Mouse (Mus musculus) heart, adult 8-10 months (tissue): ENCODE measurements around the gene Gtpbp4. TPM values are rescaled to one million over a fixed set of nuclear protein-coding genes. Genes with fewer than 3 reads are reported as not detected.
A peak's percentile ranks its signal among the peaks of the same experiment; 100 is the strongest.
"Not testable (repeated sequence)": the region's sequence is repeated elsewhere in the genome, so short reads cannot be mapped to it uniquely, and the experiment has no call there.

Experiments
- DNase-seq: peaks from one replicate; pipeline ENCODE4 v3.0.0; 2022; ENCODE audit warnings: low spot score
- microRNA-seq: library from miRNA; unstranded; fragments of <30 nt; microRNA quantifications from one replicate; pipeline ENCODE4 v1.2.0, GENCODE M21; 2022
- total RNA-seq, 4 experiments: library from RNA; stranded (reverse); gene quantifications; 2 replicates each; pipeline ENCODE4 v1.2.4; 2022

Gtpbp4 gene
- total RNA-seq, 4 experiments from 2014 or later, result 38.4 to 40.3 (median 39.8) TPM

GRCm38 (mm10) chr13:8972972-8973371, 22.9 kb downstream of the Gtpbp4 start:
- DNase-seq, result no peak

DNA sequence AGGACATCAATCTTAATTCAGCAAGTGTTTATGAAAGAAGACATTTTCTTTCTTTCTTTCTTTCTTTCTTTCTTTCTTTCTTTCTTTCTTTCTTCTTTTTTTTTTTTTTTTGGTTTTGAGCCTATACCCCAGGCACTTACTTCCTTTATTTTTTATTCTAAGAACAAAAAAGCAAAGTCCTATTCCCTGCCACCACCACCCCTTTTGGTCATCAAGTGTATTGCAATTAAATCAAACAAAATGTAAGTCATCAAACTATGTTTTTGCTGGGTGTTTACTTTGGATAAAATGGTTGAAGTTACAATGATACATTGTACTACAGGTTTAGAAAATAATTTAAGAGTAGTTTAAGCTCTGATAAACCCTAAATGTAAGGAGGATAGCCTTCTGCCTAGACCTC, 23.5 kb downstream of the Gtpbp4 start:
- no peak for DNase-seq

DNA sequence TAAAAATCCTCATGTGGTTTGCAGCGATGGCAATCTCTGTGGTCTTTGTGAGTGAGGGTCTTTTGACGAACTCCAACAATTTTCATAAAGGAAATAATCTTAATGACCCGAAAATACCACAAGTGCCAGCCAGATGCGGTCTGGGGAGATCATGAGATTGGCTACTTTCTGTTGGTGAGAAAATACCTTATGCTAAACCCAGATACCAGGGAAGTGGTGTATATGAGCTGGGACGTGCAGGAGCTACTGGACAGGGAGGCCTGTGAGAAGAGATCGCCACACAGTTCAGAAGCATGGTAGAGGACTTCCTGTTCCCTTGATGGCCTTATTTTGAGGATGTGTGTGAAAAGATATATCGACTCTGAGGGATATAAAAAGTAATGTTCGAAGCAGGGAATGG, 28.1 kb downstream of the Gtpbp4 start:
- DNase-seq, result no peak

DNA sequence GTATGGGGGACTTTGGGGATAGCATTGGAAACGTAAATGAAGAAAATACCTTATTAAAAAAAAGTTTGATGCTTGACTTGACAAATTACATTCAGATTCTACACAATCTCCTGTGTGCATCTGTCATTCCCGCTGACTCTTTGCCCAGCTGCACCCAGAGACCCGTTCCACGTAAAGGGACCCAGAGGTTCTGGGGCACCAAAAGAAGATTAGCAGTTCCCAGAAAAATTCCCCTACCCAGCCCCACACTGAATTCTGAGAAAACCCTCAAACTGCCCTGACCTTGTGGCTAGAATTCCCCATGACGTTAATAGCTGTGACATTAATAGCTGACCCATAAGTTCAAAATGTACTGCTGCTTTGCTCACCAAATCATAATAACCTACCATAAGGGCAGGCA, 30.7 kb downstream of the Gtpbp4 start:
- DNase-seq, result no peak

DNA sequence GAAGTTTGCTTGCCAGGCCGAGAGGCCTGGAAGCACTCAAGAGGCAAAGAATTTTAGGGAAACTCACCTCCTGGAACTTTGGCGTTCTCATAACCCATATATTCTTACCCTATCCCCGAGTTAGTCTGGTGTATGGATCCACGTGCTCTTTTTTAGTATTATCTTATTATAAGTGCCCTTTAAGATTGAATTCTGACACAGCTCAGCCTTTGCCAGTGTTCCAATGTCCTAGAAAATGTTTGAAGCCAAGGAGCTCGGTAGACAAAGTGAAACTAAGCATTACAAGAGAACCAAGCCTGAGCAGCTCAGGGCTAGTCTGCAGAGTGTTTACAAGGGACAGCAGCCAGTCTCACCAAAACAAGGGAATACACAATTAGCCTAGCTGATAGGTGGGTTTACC, 33.6 kb downstream of the Gtpbp4 start:
- DNase-seq, result peak; percentile 3

DNA sequence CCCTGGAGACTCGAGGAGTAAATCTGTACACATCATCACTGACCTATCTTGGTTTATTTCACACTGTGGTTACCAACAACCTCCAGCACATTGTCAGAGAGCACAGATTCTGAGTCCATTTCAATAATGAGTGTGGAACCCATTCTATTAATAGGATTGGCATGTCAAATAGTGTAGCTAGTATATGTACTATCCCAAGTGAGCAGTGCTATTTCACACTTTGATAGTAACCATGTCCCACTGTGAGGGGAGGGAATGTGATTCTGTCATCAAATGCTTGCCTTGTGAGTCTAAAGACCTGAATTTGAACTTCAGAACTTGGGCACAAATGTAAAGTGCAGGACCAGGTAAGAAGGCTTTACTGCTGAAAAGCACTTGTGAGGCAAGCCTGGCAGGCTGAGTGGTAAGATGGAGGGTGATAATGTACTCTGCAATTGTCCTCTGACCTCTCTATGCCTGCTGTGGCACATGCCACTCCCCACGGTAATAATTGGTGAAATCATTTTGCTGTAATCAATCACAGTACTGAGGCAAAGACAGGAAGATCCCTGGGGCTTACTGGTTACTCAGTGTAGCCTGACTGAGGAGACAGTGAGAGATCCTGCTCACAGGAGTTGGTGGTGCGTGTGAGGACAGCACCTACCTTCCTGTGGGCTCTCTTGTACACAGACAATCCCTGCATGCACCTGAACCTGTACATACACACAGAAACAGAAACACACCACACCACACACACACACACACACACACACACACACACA, 34.6 kb downstream of the Gtpbp4 start:
- not testable (repeated sequence) for DNase-seq

- DNase-seq, result not testable (repeated sequence)
These were observed 36.3 kb downstream of the Gtpbp4 start for GRCm38 (mm10) chr13:8959554-8959953.

- DNase-seq, result not testable (repeated sequence)
These were observed 36.8 kb downstream of the Gtpbp4 start for GRCm38 (mm10) chr13:8959058-8959457.

GRCm38 (mm10) chr13:8956873-8957272, 39.0 kb downstream of the Gtpbp4 start:
- DNase-seq, result not testable (repeated sequence)

DNA sequence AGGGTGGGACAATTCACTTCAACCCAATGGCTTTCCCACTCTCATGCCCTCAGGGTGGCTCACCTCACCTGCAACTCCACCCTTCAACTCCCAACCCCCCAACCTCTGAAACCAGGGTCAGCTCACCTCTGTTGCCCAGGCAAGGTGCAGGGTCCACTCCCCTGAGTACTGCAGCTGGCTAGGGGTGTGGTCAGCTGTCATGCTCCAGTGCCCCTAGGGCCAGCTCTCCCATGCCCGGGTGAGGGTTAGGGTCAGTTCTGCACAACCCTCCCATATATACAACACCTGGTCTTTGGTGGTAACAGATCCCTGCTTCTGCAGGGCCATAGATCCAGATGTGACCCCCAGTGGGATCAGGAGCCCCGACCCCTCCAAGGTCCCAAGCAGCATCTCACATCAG, 40.8 kb downstream of the Gtpbp4 start:
- not testable (repeated sequence) for DNase-seq

- DNase-seq, result not testable (repeated sequence)
These were observed 43.3 kb downstream of the Gtpbp4 start, which contains the start of gene Idi2 for GRCm38 (mm10) chr13:8952563-8952962. Gene Idi2, plus strand, starts transcription at chr13:8952863.

DNA sequence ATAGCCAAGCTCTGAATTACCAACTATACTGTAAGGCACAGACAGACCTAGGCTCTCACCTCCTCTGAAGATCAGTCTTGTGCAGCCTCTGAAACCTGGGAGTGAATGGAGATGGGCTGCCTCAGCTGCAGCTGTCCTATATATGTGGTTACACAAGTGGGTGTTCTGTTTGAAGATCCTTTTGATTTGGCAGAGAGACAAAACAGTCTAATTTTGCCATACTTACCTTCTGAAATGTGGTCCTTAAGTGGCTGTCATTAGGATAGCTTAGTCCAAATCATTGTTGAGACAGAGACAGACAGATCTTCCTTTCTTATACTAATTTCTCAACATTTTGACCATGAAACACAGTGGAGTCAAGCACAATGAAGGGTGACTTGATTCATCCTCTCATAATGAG, 47.8 kb downstream of the Gtpbp4 start, which contains the start of gene Gm9745:
Gene Gm9745, minus strand, starts transcription at position 101 of the 400 bp plus-strand sequence.
- not testable (repeated sequence) for DNase-seq

GRCm38 (mm10) chr13:8943828-8944227, 52.1 kb downstream of the Gtpbp4 start:
- DNase-seq, result not testable (repeated sequence)

- not testable (repeated sequence) for DNase-seq
These were observed 54.2 kb downstream of the Gtpbp4 start for GRCm38 (mm10) chr13:8941701-8942100.

DNA sequence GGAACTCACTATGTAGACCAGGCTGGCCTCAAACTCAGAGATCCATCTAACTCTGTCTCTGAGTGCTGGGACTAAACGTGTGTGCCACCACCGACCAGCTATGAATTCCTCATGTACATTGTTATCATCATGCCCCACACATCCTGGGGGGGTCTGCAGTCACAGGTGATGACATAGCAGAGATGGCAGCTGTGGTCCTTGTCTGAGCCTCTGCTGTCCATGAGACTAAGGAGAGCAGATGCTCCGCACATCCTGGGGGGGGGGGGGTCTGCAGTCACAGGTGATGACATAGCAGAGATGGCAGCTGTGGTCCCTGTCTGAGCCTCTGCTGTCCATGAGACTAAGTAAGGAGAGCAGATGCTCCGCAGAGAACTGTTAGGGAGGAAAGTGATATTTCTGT, 54.8 kb downstream of the Gtpbp4 start:
- not testable (repeated sequence) for DNase-seq

DNA sequence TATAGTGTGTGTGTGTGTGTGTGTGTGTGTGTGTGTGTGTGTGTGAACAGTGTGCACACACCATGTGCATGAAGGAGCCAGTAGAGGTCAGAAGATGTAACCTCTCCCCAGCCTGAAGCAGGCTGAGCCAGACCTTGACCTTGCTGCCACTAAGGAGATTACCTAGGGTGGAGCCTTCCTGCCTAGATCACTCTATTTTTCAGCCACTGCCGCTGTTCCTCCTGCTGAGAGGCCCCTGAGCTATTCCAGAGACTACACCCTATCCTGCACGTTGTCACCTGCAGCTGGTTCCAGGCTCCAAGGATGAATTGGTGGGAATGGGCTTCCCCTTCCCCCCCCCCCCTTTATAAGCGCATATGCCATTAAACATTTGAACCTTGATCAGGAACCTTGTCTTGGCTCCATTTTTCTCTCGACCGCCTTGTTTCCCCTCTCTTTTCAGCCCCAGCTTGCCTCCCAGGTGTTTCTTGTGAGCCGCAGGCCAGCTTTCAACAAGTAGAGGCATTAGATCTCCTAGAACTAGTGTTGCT, 58.2 kb downstream of the Gtpbp4 start:
- not testable (repeated sequence) for DNase-seq

DNA sequence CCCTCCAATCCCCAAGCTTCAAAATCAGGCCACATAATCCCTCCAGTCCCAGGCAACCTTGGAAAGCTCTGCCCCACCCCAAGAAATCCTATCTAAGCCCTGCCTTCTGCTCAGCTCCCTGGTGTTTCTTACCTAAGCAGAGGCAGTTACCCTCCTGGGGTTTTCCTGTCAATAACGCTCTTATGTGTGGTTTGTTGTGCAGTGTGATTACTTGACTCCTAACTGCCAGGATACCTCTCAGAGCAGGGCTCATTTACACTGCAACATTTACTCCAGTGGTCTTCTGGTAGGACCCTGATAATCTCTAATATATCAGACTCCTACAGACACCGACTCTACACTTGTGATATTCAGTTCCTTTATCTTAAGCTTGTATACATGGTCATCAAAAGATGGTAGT, 62.4 kb downstream of the Gtpbp4 start:
- DNase-seq, result no peak

Small RNA genes lying within 50 kb of the gene (microRNA-seq; reads per million reads assigned to microRNA genes)
- not detected for gene Gm22750

Other genes with a start within 250 kb of the Gtpbp4 start
- 10 to 100 TPM; 31.1 to 39.2 (median 34.4) TPM for gene Wdr37, start 124.2 kb downstream of the Gtpbp4 start, total RNA-seq
- 1 to 10 TPM; 4.0 to 6.0 (median 5.3) TPM for gene Idi1, start 110.6 kb downstream of the Gtpbp4 start, total RNA-seq
- not detected for gene Gm9745, start 47.9 kb downstream of the Gtpbp4 start, total RNA-seq
- gene Idi2, start 43.2 kb downstream of the Gtpbp4 start, total RNA-seq, result not detected
- 10 to 100 TPM; 61.4 to 87.8 (median 77.9) TPM for gene Larp4b, start 97.8 kb upstream of the Gtpbp4 start, total RNA-seq